Mouse (Mus musculus): Measurements from ENCODE around the gene Whrn.

The Whrn gene

GRCm38 (mm10) chr4:63405051-63405450, 90.7 kb downstream of the Whrn start:
- no peak for DNase-seq

- DNase-seq = no peak
Measured at GRCm38 (mm10) chr4:63404205-63404604, 91.6 kb downstream of the Whrn start.

GRCm38 (mm10) chr4:63403040-63403959, 92.5 kb downstream of the Whrn start, which contains the start of gene Akna:
Gene Akna (minus strand): TSS chr4:63403354.
- peak; percentile 9 for DNase-seq

- DNase-seq = no peak
Measured at GRCm38 (mm10) chr4:63402558-63402957, 93.2 kb downstream of the Whrn start.

GRCm38 (mm10) chr4:63402056-63402455, 93.7 kb downstream of the Whrn start:
- no peak for DNase-seq

- DNase-seq = no peak
Measured at GRCm38 (mm10) chr4:63401620-63402019, 94.2 kb downstream of the Whrn start.

- DNase-seq = no peak
Measured at GRCm38 (mm10) chr4:63400541-63401306, 95.1 kb downstream of the Whrn start.

GRCm38 (mm10) chr4:63399691-63400270, 96.0 kb downstream of the Whrn start:
- no peak for DNase-seq

GRCm38 (mm10) chr4:63398854-63399609, 96.8 kb downstream of the Whrn start:
- no peak for DNase-seq

- DNase-seq = no peak
Measured at GRCm38 (mm10) chr4:63397981-63398537, 97.7 kb downstream of the Whrn start.

- DNase-seq = no peak
Measured at GRCm38 (mm10) chr4:63391322-63391721, 104.5 kb downstream of the Whrn start.

GRCm38 (mm10) chr4:63389887-63390528, 105.8 kb downstream of the Whrn start:
- no peak for DNase-seq

- DNase-seq = no peak
Measured at GRCm38 (mm10) chr4:63389121-63389886, 106.5 kb downstream of the Whrn start.

- DNase-seq = no peak
Measured at GRCm38 (mm10) chr4:63388029-63388428, 107.8 kb downstream of the Whrn start.

- no peak for DNase-seq
Measured at GRCm38 (mm10) chr4:63385784-63386183, 110.0 kb downstream of the Whrn start.

- no peak for DNase-seq
Measured at GRCm38 (mm10) chr4:63385253-63385652, 110.5 kb downstream of the Whrn start.

GRCm38 (mm10) chr4:63384262-63384661, 111.5 kb downstream of the Whrn start:
- no peak for DNase-seq

- DNase-seq = no peak
Measured at GRCm38 (mm10) chr4:63383474-63383873, 112.3 kb downstream of the Whrn start.

GRCm38 (mm10) chr4:63382676-63383369, 113.0 kb downstream of the Whrn start:
- no peak for DNase-seq

GRCm38 (mm10) chr4:63377483-63377882, 118.3 kb downstream of the Whrn start:
- no peak for DNase-seq
